Mouse (Mus musculus): ENCODE measurements around the gene Gm8265.
"Not testable (repeated sequence)": the region's sequence is repeated elsewhere in the genome, so short reads cannot be mapped to it uniquely, and the experiment has no call there.

The Gm8265 gene

GRCm38 (mm10) chr14:5632928-5633327 is at the start of gene Gm8265:
Gm8265 (minus strand) TSS chr14:5633028.
- DNase-seq (ENCODE audit: low read depth, low spot score) = not testable (repeated sequence)
